Mouse (Mus musculus) layer of hippocampus, postnatal 36 days (tissue): Measurements from ENCODE around the gene Gm17617. TPM values are rescaled to one million over a fixed set of nuclear protein-coding genes. Genes with fewer than 3 reads are reported as not detected.
"Not testable (repeated sequence)": the region's sequence is repeated elsewhere in the genome, so short reads cannot be mapped to it uniquely, and the experiment has no call there.

ENCODE experiments used
- DNase-seq, 2 experiments: peaks; one replicate each; pipeline ENCODE4 v3.0.0; 2022
- total RNA-seq, 2 experiments: library from RNA; stranded (reverse); gene quantifications; 2 replicates each; pipeline ENCODE4 v1.2.3; 2021

Gm17617 gene
- total RNA-seq, 2 experiments from 2014 or later = not detected

DNA sequence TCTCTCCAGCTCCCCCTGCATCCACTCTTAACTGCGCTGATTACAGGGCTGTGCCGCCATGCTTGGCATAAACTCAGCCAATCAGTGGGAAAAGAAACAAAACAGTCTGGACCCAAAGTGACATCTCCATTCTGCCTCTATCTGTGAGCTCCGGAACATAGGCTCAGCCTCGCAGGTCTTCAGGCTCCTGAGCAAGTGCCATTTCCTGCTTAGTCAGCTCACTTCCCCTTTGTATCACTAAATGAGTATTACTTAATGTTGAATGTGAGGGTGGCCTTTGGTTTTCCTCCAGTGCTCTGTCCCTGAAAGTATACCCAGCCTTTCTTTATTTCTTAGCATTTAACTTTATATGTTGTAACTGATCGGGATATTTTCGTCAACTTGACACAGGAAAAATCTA lies 8.4 kb downstream of the Gm17617 start:
- no peak for DNase-seq

DNA sequence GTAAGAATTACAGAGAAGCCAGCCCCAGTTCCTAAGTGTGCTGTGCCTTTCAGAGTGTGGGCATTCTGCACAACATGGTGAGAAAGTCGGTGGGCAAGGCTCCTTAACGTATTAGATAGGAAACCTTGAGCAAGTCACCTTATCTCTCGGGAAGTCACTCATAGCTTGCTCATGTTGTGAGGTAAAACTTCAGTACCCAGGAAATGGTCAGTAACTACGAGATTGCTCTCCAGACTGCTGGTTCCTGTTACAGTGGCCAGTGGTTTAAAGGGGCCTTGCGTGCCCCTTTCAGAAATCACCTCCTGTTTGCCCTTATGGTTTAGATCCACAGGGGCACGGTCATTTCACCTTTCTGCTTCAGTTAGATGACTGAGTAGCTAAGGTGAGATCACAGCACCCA lies 19.0 kb downstream of the Gm17617 start:
- DNase-seq = no peak

GRCm38 (mm10) chr13:55107694-55108093 lies 25.7 kb downstream of the Gm17617 start:
- DNase-seq = peak; percentile 3 to 11

DNA sequence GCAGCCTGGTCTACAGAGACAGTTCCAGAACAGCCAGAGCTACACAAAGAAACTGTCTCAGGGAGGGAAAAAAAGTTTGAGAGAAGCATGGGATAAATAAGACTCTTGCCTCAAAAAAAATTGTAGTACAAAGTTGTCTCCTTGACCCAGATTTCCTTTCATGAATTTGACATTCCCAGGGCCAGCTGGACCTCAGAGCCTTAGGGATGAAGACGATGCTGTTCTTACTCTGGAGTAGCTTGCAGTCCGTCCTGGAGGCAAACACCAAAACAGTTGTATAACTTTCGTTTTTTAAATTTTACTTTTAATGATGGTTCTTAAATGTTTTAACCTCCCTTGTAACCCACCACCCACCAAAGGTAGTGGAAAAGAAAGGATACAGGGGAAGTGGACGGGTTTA lies 26.2 kb downstream of the Gm17617 start:
- no peak for DNase-seq

GRCm38 (mm10) chr13:55105953-55106691 lies 27.2 kb downstream of the Gm17617 start:
- peak in 1 of 2 experiments; percentile 7 for DNase-seq

- DNase-seq = peak; percentile 93 to 94
Measured at GRCm38 (mm10) chr13:55105045-55105952, 28.0 kb downstream of the Gm17617 start, which contains the start of gene Zfp346. TSS of gene Zfp346 (plus strand) at chr13:55105311.

DNA sequence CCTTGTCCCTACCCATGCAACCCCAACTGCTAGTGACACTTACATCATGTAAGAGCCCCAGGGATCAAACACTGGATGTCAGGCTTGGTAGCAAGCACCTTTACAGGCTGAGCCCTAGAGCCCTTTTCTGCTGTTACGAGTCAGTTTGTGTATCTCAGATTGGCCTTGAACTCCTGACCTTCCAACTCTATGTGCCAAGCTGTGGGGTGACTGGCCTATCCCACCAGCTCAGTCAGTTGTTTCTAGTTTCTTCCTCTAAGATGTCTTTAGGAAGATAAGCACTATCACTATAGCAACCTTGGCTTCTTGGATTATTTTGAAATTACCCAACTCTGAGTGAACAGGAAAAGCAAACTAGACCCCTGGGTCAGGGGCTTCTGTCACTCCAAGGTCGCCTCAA lies 30.0 kb downstream of the Gm17617 start:
- DNase-seq = no peak

DNA sequence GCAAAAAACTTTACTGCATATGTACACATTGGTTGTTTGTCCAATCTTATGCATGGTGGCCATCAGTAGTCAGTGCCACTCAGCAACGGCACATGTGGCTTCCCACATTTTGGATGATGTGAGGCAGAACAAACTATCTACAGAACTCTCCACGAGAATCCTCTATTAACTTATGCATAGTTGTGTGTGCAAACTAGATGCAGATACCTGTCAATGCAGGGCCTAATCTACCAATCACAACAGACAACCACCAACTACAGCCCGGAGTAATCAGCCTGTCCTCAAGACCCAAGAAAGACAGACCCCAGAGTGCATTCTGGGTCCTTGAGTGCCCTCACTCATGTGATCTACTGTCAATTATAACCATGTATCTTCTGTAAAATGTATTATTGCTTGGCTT lies 31.0 kb downstream of the Gm17617 start:
- no peak for DNase-seq

DNA sequence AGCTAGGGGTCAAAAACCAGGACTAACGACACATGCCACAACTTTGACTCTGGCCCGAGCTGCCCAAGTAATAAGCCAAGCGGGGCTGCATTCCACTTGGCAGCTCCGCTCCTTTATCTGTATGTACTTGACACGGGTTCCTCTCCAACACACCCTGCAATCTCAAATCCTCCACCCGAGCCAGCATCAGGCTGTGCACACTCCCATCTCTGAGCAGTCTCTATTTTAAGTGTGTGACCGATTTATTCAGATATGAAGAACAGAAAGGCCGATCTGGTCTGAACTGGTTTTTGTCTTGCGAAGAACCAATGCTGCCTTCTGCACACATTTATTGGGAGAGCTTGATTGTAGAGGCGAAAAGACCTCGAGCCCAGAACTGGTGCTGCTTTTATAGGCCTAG lies 31.7 kb downstream of the Gm17617 start:
- DNase-seq = no peak

GRCm38 (mm10) chr13:55099726-55100478 lies 33.4 kb downstream of the Gm17617 start, which contains the start of gene Uimc1:
TSS of gene Uimc1 (minus strand) at chr13:55100300.
- DNase-seq = peak; percentile 74 to 76

DNA sequence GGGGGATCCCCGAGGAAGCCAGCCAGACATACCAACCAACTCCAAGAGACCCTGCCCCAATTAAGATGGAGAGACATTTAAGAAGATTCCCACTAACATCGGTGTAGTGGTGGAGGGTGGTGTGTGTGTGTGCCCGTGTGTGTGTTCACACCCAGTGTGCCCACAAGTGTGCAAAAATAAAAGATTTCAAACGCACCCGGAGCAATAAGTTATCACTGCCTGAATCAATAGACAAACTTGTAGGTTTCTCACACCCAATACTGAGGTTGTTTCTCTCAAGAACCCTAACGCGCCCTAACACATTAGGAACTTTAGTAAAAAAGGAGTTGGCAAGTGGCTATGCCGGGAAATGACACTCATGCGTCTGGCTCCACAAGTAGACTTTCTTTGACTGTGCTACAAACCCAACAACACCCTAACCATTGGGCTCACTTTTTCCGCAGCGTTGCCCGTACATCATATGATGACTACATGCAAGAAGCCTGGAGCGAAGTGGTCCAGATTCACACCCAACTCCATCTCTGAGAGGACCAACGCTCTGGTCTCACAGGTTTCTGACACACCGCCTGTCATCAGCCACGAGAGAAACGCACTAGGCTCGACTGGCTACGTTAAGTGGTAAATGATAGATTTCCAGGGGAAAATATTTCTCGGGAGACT lies 34.2 kb downstream of the Gm17617 start:
- peak in 1 of 2 experiments; percentile 12 for DNase-seq

GRCm38 (mm10) chr13:55097841-55098240 lies 35.5 kb downstream of the Gm17617 start:
- DNase-seq = not testable (repeated sequence)

- peak in 1 of 2 experiments; percentile 12 for DNase-seq
Measured at GRCm38 (mm10) chr13:55092588-55092987, 40.8 kb downstream of the Gm17617 start.

Other genes starting within 250 kb of the Gm17617 start
- 100 to 1,000 TPM; 136 to 142 TPM for gene Unc5a, start 184.1 kb downstream of the Gm17617 start, total RNA-seq
- 1 to 10 TPM; 1.3 to 2.1 TPM for gene Hk3, start 112.2 kb downstream of the Gm17617 start, total RNA-seq
- gene Uimc1, start 33.2 kb downstream of the Gm17617 start, total RNA-seq = 10 to 100 TPM; 21.9 to 26.7 TPM
- 10 to 100 TPM; 36.9 to 45.0 TPM for gene Zfp346, start 28.2 kb downstream of the Gm17617 start, total RNA-seq
- under 1 TPM; 0.20 to 0.43 TPM for gene Fgfr4, start 19.1 kb upstream of the Gm17617 start, total RNA-seq
- gene Nsd1, start 76.2 kb upstream of the Gm17617 start, total RNA-seq = 100 to 1,000 TPM; 124 to 131 TPM
- gene Prelid1, start 187.0 kb upstream of the Gm17617 start, total RNA-seq = 100 to 1,000 TPM; 140 to 157 TPM
- 10 to 100 TPM; 78.8 to 84.3 TPM for gene Rab24, start 188.4 kb upstream of the Gm17617 start, total RNA-seq
- gene Mxd3, start 196.3 kb upstream of the Gm17617 start, total RNA-seq = 1 to 10 TPM in 1 of 2 experiments, under 1 TPM in 1; 0.87 to 1.4 TPM
- 10 to 100 TPM; 58.3 to 70.5 TPM for gene Lman2, start 229.2 kb upstream of the Gm17617 start, total RNA-seq
- gene Rgs14, start 236.2 kb upstream of the Gm17617 start, total RNA-seq = 100 to 1,000 TPM in 1 of 2 experiments, 10 to 100 TPM in 1; 95.2 to 110 TPM